Mouse (Mus musculus): ENCODE results near the gene Gpr156. TPM values are rescaled to one million over a fixed set of nuclear protein-coding genes. Genes with fewer than 3 reads are reported as not detected.
A peak's percentile ranks its signal among the peaks of the same experiment; 100 is the strongest.

Gpr156 gene
- polyA plus RNA-seq, 1 experiment from 2014 or later: 7.8 TPM

DNA sequence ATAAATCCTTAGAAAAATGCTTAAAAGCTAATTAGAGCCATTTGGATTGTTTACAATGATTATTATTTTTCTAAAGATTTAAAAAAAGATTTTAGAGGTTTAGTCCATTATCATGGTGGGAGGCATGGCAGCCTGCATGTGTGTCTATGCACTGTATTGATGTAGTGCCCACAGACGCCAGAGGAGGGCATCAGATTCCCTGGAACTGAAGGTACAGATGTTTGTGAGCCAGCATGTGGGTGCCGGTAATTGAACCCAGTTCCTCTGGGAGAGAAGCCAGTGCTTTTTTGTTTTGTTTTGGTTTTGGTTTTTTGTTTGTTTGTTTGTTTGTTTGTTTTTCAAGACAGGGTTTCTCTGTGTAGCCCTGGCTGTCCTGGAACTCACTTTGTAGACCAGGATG is 13.3 kb downstream of the Gpr156 start:
- ATAC-seq (ENCODE audit: insufficient read depth, low FRiP score, low TSS enrichment): no peak

DNA sequence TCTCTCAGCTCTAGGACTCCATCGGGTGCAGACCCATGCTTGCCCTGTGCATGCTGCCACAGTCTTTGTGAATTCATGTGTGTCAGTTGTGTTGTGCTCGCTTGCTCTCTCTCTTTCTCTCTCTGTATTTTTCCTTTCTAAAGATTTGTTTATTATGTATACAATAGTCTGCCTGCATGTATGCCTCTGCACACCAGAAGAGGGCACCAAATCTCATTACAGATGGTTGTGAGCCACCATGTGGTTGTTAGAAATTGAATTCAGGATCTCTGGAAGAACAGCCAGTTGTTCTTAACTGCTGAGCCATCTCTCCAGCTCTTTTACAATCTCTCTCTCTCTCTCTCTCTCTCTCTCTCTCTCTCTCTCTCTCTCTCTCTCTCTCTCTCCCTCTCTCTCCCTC is 18.6 kb downstream of the Gpr156 start:
- 88% methylated on average over 2 of the region's 2 CpGs for WGBS
- DNase-seq (ENCODE audit: low spot score): no peak

More for the DNA sequence above, 13.3 kb downstream of the Gpr156 start:
- Histone ChIP-seq H3K27ac (ENCODE audit: low read depth, low read length) (no peak overlapping the region), H3K36me3 (ENCODE audit: control insufficient read depth, insufficient read depth, low read length) (no peaks in the 10 kb centered on the region), H3K4me3 (ENCODE audit: low read depth, low read length) (no peak overlapping the region), H3K27me3 (ENCODE audit: control insufficient read depth, insufficient read depth, low read length) (no peaks in the 10 kb centered on the region), H3K9ac (ENCODE audit: low read length) (no peak overlapping the region), H3K4me1 (ENCODE audit: control insufficient read depth, insufficient read depth, low read length) (peaks cover 3% of the 10 kb centered on the region; the same call in 1 of the 2 replicates), H3K9me3 (ENCODE audit: control insufficient read depth, low read length) (no peaks in the 10 kb centered on the region), H3K4me2 (ENCODE audit: low read depth) (no peak overlapping the region)
- no peak for DNase-seq (ENCODE audit: low spot score)
- 93% methylated on average over 2 of the region's 2 CpGs for WGBS

GRCm38 (mm10) chr16:37937276-37937675 is 21.0 kb downstream of the Gpr156 start:
- H3K36me3 ChIP-seq (ENCODE audit: control insufficient read depth, insufficient read depth, low read length): no peaks in the 10 kb centered on the region
- DNase-seq (ENCODE audit: low spot score) (no peak), ATAC-seq (ENCODE audit: insufficient read depth, low FRiP score, low TSS enrichment) (no peak)
- H3K4me1 ChIP-seq (ENCODE audit: control insufficient read depth, insufficient read depth, low read length): peaks cover 2% of the 10 kb centered on the region; the same call in 1 of the 2 replicates
- no peak overlapping the region for H3K4me2 ChIP-seq (ENCODE audit: low read depth)
- H3K9me3 ChIP-seq (ENCODE audit: control insufficient read depth, low read length): no peaks in the 10 kb centered on the region
- H3K4me3 ChIP-seq (ENCODE audit: low read depth, low read length): no peak overlapping the region
- WGBS: 61% methylated on average over 8 of the region's 8 CpGs
- H3K27ac ChIP-seq (ENCODE audit: low read depth, low read length): no peak overlapping the region
- no peaks in the 10 kb centered on the region for H3K27me3 ChIP-seq (ENCODE audit: control insufficient read depth, insufficient read depth, low read length)
- no peak overlapping the region for H3K9ac ChIP-seq (ENCODE audit: low read length)

More for the DNA sequence above, 18.6 kb downstream of the Gpr156 start:
- H3K9ac ChIP-seq (ENCODE audit: low read length): no peak overlapping the region
- H3K36me3 ChIP-seq (ENCODE audit: control insufficient read depth, insufficient read depth, low read length): no peaks in the 10 kb centered on the region
- H3K9me3 ChIP-seq (ENCODE audit: control insufficient read depth, low read length): no peaks in the 10 kb centered on the region
- H3K27me3 ChIP-seq (ENCODE audit: control insufficient read depth, insufficient read depth, low read length): no peaks in the 10 kb centered on the region
- ATAC-seq (ENCODE audit: insufficient read depth, low FRiP score, low TSS enrichment): no peak
- H3K4me3 ChIP-seq (ENCODE audit: low read depth, low read length): no peak overlapping the region
- H3K27ac ChIP-seq (ENCODE audit: low read depth, low read length): no peak overlapping the region
- peaks cover 2% of the 10 kb centered on the region; the same call in 1 of the 2 replicates for H3K4me1 ChIP-seq (ENCODE audit: control insufficient read depth, insufficient read depth, low read length)
- no peak overlapping the region for H3K4me2 ChIP-seq (ENCODE audit: low read depth)

GRCm38 (mm10) chr16:37938125-37939081 is 22.1 kb downstream of the Gpr156 start:
- no peaks in the 10 kb centered on the region for H3K9me3 ChIP-seq (ENCODE audit: control insufficient read depth, low read length)
- DNase-seq (ENCODE audit: low spot score) (peak; percentile 63), ATAC-seq (ENCODE audit: insufficient read depth, low FRiP score, low TSS enrichment) (peak; percentile 85; the same call in 1 of the 2 replicates)
- no peaks in the 10 kb centered on the region for H3K27me3 ChIP-seq (ENCODE audit: control insufficient read depth, insufficient read depth, low read length)
- H3K36me3 ChIP-seq (ENCODE audit: control insufficient read depth, insufficient read depth, low read length): no peaks in the 10 kb centered on the region
- no peak overlapping the region for H3K27ac ChIP-seq (ENCODE audit: low read depth, low read length)
- no peak overlapping the region for H3K4me3 ChIP-seq (ENCODE audit: low read depth, low read length)
- 52% methylated on average over 16 of the region's 17 CpGs for WGBS
- no peak overlapping the region for H3K9ac ChIP-seq (ENCODE audit: low read length)
- no peak overlapping the region for H3K4me2 ChIP-seq (ENCODE audit: low read depth)
- H3K4me1 ChIP-seq (ENCODE audit: control insufficient read depth, insufficient read depth, low read length): peaks cover 6% of the 10 kb centered on the region; the same call in 1 of the 2 replicates

GRCm38 (mm10) chr16:37939082-37939863 is 23.0 kb downstream of the Gpr156 start:
- Histone ChIP-seq H3K27me3 (ENCODE audit: control insufficient read depth, insufficient read depth, low read length) (no peaks in the 10 kb centered on the region), H3K27ac (ENCODE audit: low read depth, low read length) (no peak overlapping the region), H3K4me3 (ENCODE audit: low read depth, low read length) (no peak overlapping the region), H3K4me2 (ENCODE audit: low read depth) (no peak overlapping the region), H3K36me3 (ENCODE audit: control insufficient read depth, insufficient read depth, low read length) (no peaks in the 10 kb centered on the region), H3K9ac (ENCODE audit: low read length) (no peak overlapping the region), H3K9me3 (ENCODE audit: control insufficient read depth, low read length) (no peaks in the 10 kb centered on the region), H3K4me1 (ENCODE audit: control insufficient read depth, insufficient read depth, low read length) (peaks cover 6% of the 10 kb centered on the region; the same call in 1 of the 2 replicates)
- WGBS: 74% methylated on average over 11 of the region's 11 CpGs
- ATAC-seq (ENCODE audit: insufficient read depth, low FRiP score, low TSS enrichment) (no peak), DNase-seq (ENCODE audit: low spot score) (no peak)

- 83% methylated on average over 10 of the region's 10 CpGs for WGBS
- ATAC-seq (ENCODE audit: insufficient read depth, low FRiP score, low TSS enrichment): no peak
- H3K9me3 ChIP-seq (ENCODE audit: control insufficient read depth, low read length): no peaks in the 10 kb centered on the region
These were observed 24.0 kb downstream of the Gpr156 start for GRCm38 (mm10) chr16:37940291-37940690.

GRCm38 (mm10) chr16:37943701-37944100 is 27.4 kb downstream of the Gpr156 start:
- 80% methylated on average over 2 of the region's 2 CpGs for WGBS
- Histone ChIP-seq H3K9me3 (ENCODE audit: control insufficient read depth, low read length) (no peaks in the 10 kb centered on the region), H3K27ac (ENCODE audit: low read depth, low read length) (no peak overlapping the region), H3K4me1 (ENCODE audit: control insufficient read depth, insufficient read depth, low read length) (peaks cover 6% of the 10 kb centered on the region; the same call in 1 of the 2 replicates), H3K9ac (ENCODE audit: low read length) (no peak overlapping the region), H3K27me3 (ENCODE audit: control insufficient read depth, insufficient read depth, low read length) (no peaks in the 10 kb centered on the region), H3K4me3 (ENCODE audit: low read depth, low read length) (no peak overlapping the region), H3K4me2 (ENCODE audit: low read depth) (no peak overlapping the region), H3K36me3 (ENCODE audit: control insufficient read depth, insufficient read depth, low read length) (no peaks in the 10 kb centered on the region)
- no peak for ATAC-seq (ENCODE audit: insufficient read depth, low FRiP score, low TSS enrichment)
- DNase-seq (ENCODE audit: low spot score): no peak

More at GRCm38 (mm10) chr16:37940291-37940690, 24.0 kb downstream of the Gpr156 start:
- DNase-seq (ENCODE audit: low spot score): no peak
- Histone ChIP-seq H3K4me2 (ENCODE audit: low read depth) (no peak overlapping the region), H3K4me1 (ENCODE audit: control insufficient read depth, insufficient read depth, low read length) (peaks cover 6% of the 10 kb centered on the region; the same call in 1 of the 2 replicates), H3K4me3 (ENCODE audit: low read depth, low read length) (no peak overlapping the region), H3K27ac (ENCODE audit: low read depth, low read length) (no peak overlapping the region), H3K27me3 (ENCODE audit: control insufficient read depth, insufficient read depth, low read length) (no peaks in the 10 kb centered on the region), H3K9ac (ENCODE audit: low read length) (no peak overlapping the region), H3K36me3 (ENCODE audit: control insufficient read depth, insufficient read depth, low read length) (no peaks in the 10 kb centered on the region)

DNA sequence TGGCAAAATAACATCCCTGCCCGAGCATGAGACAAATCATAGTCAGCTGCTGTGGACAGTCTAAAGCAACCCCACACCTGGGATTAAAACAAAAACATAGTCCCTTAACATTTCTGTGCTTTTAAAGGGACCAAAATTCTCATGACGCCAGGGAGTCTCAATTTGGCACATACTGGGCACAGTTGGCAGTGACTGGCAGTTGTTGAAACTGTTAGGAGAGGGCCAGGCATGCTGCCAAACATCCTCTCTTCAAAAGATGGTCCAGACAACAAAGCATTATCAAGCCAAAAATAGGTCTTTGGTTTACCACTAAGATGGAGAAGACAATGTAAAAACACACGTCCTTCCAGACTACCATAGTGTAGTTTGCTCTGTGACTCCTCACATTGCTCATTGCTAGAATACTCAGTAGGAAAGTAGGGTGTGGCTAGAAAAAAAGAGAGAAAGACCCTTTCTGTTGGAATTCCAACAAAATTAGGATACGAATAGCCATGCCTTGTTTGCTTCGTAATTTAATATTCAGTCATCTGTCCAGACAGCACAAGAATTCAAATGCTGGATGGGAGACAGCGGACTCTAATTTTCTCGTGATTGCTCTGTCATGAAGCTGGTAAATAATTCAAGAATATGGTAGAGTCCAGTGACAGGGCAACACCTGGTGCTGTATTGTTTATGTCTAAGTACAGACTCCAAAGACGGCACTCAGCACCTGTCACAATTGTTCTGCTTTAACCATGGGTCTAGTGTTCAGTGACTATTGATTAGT is 28.9 kb downstream of the Gpr156 start:
- no peaks in the 10 kb centered on the region for H3K27me3 ChIP-seq (ENCODE audit: control insufficient read depth, insufficient read depth, low read length)
- WGBS: 76% methylated on average over 8 of the region's 8 CpGs
- ATAC-seq (ENCODE audit: insufficient read depth, low FRiP score, low TSS enrichment): no peak

More for the DNA sequence above, 28.9 kb downstream of the Gpr156 start:
- Histone ChIP-seq H3K4me2 (ENCODE audit: low read depth) (no peak overlapping the region), H3K27ac (ENCODE audit: low read depth, low read length) (no peak overlapping the region), H3K36me3 (ENCODE audit: control insufficient read depth, insufficient read depth, low read length) (no peaks in the 10 kb centered on the region), H3K4me3 (ENCODE audit: low read depth, low read length) (no peak overlapping the region), H3K4me1 (ENCODE audit: control insufficient read depth, insufficient read depth, low read length) (0 out of 2 replicates have a peak, but pooled peaks cover 4% of the 10 kb centered on the region), H3K9me3 (ENCODE audit: control insufficient read depth, low read length) (no peaks in the 10 kb centered on the region), H3K9ac (ENCODE audit: low read length) (no peak overlapping the region)
- no peak for DNase-seq (ENCODE audit: low spot score)
